Mouse (Mus musculus) G1E (cell line): ENCODE data around the gene Bco2.

Experiments used
- CTCF ChIP-seq: IDR thresholded peaks from 2 replicates; pipeline ENCODE4 v1.5.1; 2012; ENCODE audit warnings: low read depth, low read length, inconsistent platforms, mixed read lengths
- GATA1 ChIP-seq: IDR thresholded peaks from 2 replicates; pipeline ENCODE4 v1.6.1; 2012; ENCODE audit warnings: borderline replicate concordance, low read length, inconsistent platforms, mixed read lengths
- GATA2 ChIP-seq: IDR thresholded peaks from 2 replicates; pipeline ENCODE4 v1.6.1; 2012; ENCODE audit warnings: low read depth, low read length, inconsistent platforms, borderline replicate concordance
- POLR2AphosphoS5 ChIP-seq: IDR thresholded peaks from 2 replicates; pipeline ENCODE4 v1.6.1; 2012; ENCODE audit warnings: low read depth, low read length, inconsistent platforms; ENCODE audit not compliant: insufficient replicate concordance
- TAL1 ChIP-seq: conservative IDR thresholded peaks from 2 replicates; pipeline ENCODE4 v1.6.1; 2012; ENCODE audit warnings: low read depth, low read length, inconsistent platforms, mixed read lengths

DNA sequence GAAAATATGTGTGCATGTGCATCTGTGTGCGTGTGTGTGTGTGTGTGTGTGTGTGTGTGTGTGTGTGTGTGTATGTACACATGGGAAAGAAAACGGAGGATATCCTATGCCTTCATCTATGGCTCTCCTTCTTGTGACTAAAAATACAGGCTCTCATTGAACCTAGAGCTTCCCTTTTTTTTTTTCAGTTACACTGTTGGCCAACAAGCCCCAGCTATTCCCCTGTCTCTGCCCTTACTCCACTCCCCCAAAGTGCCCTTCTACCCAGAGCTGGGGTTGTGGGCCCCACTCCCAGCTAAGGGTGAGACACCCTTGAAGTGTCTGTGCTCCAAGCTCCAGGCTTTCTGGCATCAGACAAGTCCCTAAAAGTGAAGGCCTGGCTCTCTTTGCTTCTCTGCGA, 52.0 kb downstream of the Bco2 start:
- TF ChIP-seq CTCF (no peak), TAL1 (no peak), POLR2AphosphoS5 (no peak), GATA1 (no peak), GATA2 (no peak)
